10 mouse cellular contexts compared by ENCODE assay signal in the genomic region with DNA sequence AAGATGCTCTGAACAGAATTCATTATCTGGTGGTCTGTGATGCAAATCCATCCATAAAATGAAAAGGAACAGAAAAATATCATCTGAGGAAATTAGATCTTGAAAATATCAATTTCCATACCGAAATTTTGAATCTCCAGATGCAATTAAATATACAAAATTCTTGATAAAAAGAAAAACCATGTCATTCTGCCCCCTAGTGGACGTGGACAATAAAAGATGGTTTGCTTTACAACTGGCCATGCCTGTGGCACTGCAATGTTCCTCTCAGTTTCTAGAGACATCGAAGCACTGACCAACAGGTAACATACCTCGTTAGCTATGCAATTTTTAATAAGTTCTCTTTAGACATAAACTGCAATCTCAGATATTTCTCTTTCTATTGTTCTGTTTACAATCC.
DNase-seq lines count a peak whose midpoint lies in the region; ATAC-seq and TF ChIP-seq lines count a peak whose summit lies in the region.
"Had no signal": no experiment of that assay in that cellular context is flagged by ENCODE, and none has a peak within 500 bp of the region (broad histone marks: within the 10 kb centered on the region; RNA-seq: fewer than 3 reads in every experiment).

No protein-coding gene starts in this region.

- no peaks in the 10 kb centered on the region for H3K4me1 ChIP-seq in liver, embryonic 14.5 days (replicated peaks; ENCODE audit: control insufficient read depth in 2 of 2, insufficient read depth in 2 of 2, low read length in 1 of 2)

- no peaks in the 10 kb centered on the region for H3K36me3 ChIP-seq in liver, embryonic 14.5 days (replicated peaks; ENCODE audit: control insufficient read depth, insufficient read depth, low read depth)

- TF ChIP-seq EP300 in liver, embryonic 14.5 days (IDR thresholded peaks at IDR 0.05; ENCODE audit: low read depth): no peak

- 17% methylated on average over 4 of the region's 4 CpGs for WGBS in liver, embryonic 14.5 days (ENCODE audit: insufficient replicate concordance)

- no peak for ATAC-seq in cerebellum, adult (ENCODE audit: insufficient number of reproducible peaks, low FRiP score, low TSS enrichment)
- ATAC-seq in liver, embryonic 14.5 days (ENCODE audit: insufficient read depth): no peak

- TF ChIP-seq CTCF in liver, embryonic 14.5 days (IDR thresholded peaks at IDR 0.05; ENCODE audit: low read depth): peak; percentile 29; the same call in 1 of the 2 replicates

- no peak overlapping the region for H3K4me2 ChIP-seq in liver, embryonic 14.5 days (ENCODE audit: low read depth)

- no peaks in the 10 kb centered on the region for H3K27me3 ChIP-seq in liver, embryonic 14.5 days (ENCODE audit: control insufficient read depth, insufficient read depth, low read length)

- peak; percentile 13 to 41 for DNase-seq in cerebellum, adult 18-20 months
- no peak for DNase-seq in liver, embryonic 14.5 days (ENCODE audit: low read depth in 3 of 3, low spot score in 3 of 3)
- DNase-seq in liver (no peak), MEL-GATA-1-ER (ENCODE audit: extremely low read depth, low read depth) (peak; percentile 21)
- peak; percentile 57 for DNase-seq in embryo, embryonic 11 days
- DNase-seq in gastrocnemius, postnatal 25 days: no peak
- DNase-seq in lung, postnatal 14 days: no peak
- DNase-seq: kidney, postnatal 25 days; lung, adult 2 months had no signal

- H3K27ac ChIP-seq in liver, embryonic 14.5 days: no peak overlapping the region

- H3K9me3 ChIP-seq in liver, embryonic 14.5 days (ENCODE audit: control insufficient read depth, low read length): no peaks in the 10 kb centered on the region

- H3K9ac ChIP-seq in liver, embryonic 14.5 days (replicated peaks): no peak overlapping the region

- no peak overlapping the region for H3K4me3 ChIP-seq in liver, embryonic 14.5 days (ENCODE audit: insufficient read depth in 1 of 2, low read depth in 2 of 2, low read length in 2 of 2)

Comparison
In these comparisons a context has a peak if more than half of its experiments do, and no peak if none do; other contexts are left out.
1. DNase-seq: peak in cerebellum, adult 18-20 months (2 of 2), MEL-GATA-1-ER (single experiment) and embryo, embryonic 11 days (single experiment); none in liver, embryonic 14.5 days (0 of 3), liver (single experiment), gastrocnemius, postnatal 25 days (single experiment) and lung, postnatal 14 days (single experiment).